Mouse (Mus musculus) spleen, adult 12 weeks (tissue): ENCODE measurements around the gene A1cf.

ENCODE experiments used
- DNase-seq: peaks from one replicate; pipeline ENCODE4 v3.0.0; 2022; ENCODE audit warnings: low spot score

Gene A1cf

DNA sequence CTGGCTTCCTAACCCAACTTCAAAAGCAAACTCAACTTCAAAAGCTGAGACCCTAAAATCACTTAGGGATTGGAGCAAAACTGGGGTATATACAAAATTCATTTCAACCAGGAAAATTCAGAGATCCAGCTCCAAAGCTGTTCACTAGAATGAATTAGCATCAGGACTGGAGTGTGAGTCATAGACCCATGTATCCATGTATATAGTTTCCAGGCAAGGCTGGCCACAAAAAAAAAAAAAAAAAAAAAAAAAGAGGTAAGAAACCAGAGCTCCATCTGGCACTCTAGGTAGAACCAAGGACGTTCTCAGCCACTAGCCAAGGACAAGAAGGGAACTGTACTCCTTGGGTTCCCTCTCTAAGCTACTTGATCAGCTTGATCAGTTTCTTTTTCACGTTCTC, 85.2 kb downstream of the A1cf start:
- DNase-seq: no peak

DNA sequence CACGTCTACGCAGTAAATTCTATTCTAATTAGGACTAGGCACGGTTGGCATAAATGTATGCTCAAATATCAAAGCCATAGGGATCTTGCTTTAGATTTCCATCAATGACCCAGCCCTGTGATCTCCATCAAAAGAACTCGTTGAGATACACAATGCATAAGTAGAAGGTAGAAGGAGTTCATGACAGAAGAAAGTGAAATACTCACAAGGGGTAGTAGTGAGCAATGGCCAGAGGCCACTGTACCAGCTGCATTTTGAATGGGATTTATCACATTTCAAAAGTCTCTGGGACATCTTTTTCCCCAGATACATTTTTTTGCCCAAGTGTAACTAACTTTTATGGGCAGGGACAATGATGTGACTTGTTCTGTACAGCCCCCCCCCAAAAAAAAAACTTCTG, 85.7 kb downstream of the A1cf start:
- no peak for DNase-seq

DNA sequence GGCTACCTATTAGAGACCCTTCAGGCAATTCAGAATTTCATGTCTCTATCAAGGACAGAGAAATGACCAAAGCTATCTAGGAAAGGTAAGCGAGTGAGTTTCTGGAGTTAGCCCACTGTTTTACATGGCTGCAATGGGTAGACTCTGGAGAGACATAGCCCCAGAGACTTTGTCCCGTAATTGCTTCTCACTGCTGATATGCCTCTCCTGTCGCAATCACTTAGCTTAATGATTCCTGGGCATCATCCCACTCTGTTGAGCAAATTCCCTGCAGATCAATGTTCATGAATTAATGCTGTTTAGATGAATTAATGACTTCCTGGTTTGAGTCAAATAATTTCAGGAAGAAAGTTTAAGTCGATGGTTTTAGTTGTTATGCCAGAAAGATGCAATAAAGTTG, 86.1 kb downstream of the A1cf start:
- no peak for DNase-seq

DNA sequence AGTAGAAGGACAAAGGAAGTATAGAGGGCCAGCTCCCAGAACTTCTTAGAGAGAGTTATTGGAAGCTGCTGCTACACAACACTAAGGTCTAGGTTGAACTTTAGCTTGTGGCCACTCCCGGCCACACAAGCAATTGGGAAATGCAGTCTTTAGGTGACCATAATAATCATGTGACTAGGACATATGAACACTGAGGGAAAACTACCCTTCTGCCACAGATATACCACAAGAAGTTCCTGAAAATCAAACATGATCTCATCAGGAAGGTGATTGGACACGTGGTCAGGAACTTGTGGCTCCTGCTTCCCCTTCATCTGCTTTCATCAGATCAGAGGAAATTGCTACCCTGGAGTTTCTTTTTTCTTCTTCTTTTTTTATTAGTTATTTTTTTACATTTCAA, 87.8 kb downstream of the A1cf start:
- no peak for DNase-seq

DNA sequence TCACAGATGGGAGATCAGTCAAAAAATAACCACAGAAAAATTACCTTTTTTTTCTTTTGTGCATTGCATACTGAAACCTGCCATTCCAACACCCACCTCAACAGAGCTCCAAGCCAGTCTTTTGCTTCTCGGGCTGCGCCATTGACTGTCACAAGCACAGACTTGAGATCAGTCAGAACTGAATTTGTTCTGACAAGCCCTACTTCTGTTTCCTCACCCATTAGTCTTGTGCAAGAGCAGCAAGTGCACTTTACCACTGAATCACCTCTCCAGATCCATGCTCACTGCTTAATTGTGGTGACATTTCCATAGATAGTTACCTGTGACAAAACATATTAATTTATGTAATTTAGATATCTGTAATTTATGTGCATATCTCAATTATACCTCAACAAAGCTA, 91.9 kb downstream of the A1cf start:
- no peak for DNase-seq

DNA sequence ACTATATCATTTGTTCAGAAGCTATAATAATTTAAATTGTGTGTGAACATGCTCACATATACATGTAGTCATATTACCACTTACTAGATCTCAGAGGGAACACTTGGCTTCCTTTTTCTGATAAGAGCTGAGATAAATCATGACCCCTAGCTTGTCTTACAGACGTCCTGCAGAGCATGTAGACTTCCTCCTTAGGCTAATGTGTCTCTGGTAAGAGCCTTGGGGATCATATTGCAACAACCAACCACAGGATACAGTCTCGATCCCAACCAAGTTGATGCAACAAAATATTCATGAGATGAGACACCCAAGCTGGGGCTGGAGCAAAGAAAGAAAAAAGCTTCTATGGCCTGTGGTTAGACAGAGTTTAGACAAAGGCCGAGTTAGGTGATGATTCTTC, 94.6 kb downstream of the A1cf start:
- DNase-seq: no peak

DNA sequence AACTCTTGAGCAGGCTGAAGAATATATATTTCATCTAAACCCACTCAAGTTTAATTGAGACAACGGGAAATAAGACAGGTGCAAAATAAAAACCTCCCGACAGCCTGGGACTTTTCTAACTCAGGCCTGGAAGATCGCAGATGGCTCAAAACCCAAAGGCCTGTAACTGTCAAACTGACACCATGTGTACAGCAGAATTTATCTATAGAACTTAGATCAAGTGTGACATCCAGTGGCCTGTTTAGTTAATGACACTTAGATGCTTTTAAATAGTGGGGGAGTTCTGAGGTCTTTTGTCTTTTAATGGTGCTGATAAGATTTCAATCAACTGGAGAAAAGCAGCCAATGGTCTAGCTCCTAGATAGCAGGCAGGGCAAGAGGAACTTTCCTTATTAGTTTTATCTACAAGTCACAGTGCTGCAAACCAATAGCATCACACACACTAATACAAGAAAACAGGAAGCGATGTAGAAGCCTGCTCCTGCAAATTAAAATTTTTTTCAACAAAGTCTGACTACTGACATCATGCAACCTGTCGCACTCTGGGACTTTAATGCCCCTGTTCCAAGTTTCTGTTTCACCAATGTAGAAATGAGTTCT, 99.5 kb downstream of the A1cf start:
- no peak for DNase-seq

DNA sequence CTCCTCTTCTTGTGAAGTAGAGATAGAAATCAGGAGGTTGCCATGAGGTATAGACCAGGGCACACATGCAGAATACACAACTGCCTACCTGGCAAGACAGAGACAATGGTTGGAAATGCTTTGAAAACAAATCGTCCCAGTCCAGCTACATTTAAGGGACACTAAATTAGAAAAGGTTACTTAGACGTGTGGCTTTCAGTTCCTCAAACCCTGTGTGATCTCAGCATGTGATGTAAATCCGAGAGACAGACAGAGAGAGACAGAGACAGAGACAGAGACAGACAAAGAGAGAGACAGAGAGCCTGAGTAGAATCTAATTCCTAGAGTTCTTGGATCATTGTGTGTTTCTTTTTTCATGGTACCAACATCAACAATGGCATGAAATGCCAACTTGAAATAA, 102.8 kb downstream of the A1cf start:
- DNase-seq: no peak

DNA sequence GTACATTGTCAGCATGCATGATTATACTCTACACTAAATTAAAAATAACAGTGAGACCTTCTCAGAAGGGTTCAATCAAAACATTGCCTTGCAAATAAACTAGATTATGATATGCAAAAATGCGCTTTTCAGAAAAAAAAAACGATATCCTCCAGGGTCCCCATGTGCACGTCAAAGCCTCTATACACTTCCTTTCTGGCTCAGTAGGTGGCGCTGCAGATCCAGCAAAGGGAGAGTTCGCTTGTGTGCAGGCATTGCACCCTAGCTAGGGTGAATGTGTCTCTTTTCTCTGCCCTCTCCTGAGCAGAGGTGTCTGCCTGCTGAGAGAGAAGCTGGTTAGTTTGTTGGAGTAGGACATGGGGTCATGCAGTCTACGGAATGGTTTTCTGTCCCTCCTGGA, 103.4 kb downstream of the A1cf start:
- peak; percentile 53 for DNase-seq

DNA sequence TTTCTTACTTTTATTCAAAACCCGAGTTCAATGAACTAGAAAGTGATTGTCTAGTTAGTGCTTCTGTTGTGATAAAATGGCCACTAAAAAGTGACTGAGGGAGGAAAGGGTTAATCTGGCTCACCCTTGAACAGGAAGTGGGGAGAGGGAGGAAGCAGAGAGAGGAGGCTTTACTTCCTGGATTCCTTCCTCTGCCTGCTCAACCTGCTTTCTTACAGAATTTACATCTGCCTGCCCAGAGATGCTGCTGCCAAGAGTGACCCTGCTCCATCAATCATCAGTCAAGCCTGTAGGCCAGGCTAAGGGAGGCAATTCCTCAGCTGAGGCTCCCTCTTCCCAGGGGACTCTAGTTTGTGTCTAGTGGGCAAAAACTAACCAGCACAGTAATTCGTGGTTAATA, 107.3 kb downstream of the A1cf start:
- no peak for DNase-seq

DNA sequence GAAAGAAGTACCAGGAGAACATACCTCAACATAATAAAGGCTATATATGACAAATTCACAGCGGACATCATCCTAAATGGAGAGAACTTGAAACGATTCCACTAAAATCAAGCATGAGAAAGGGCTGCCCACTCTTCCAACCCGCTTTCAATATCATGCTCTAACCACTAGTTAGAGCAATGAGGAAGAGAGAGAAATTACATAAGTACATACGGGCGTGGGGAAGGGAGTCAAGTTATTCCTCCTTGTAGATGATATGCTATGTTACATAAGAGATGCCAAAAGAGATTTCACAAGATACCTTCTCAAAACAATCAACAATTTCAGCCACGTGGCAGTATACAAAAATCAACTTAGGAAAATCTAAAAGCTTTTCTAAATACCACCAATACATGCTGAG, 122.5 kb downstream of the A1cf start:
- DNase-seq: no peak

DNA sequence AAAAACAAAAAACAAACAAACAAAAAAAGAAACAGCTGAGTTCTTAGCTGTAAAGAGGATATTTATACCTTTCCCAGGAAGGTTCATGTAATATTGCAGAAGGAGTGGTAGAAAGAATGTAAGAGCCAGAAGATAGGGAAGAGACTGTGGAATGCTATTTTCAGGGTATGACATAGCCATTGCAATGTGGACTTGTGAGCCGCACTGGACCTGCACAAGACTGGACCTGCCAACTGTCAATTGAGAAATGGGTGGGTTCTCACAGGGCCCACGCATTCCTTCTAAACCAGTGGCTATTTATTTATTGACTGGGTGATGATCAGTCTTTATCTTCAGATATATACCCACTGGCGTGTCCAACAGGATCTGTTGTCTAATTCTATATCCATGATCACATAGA, 128.4 kb downstream of the A1cf start:
- no peak for DNase-seq
